Mouse (Mus musculus): ENCODE measurements around the gene Shld2.

The Shld2 gene

DNA sequence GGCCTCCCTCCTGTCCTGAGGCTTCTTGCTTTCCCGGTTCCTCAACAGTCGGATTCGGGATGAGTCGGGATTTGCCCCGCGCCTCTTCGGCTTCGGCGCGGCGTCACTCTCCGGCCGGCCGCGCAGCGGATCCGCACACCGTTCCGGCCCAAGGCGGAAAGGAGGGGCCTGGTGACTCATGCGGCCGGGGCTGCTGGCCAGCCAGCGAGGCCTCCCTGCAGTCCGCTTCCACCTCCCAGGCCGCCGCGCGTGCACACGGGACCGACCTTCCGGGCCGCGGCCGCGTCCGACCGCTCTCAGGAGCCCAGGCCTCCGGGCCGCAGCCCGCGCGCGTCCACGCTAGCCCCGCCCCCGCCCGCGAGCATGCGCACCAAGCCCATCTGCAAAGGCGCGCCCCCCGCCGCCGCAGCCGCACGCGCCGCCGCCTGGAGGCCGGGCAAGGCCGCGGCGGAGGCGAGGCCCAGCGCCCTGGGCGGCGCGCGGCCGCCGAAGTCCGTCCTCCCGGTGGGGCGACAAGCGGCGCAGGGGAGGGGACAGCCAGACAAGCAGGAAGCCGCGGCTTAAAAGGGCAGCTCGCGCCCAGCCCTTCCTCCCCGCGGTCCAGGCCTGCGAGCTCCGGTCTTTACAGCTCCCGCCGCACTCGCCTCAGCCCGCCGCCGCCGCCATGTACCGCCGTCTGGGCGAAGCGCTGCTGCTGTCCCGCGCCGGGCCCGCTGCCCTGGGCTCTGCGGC, at the start of gene Shld2, which contains the start of gene Glud1:
Shld2 (minus strand) TSS at position 260 of the 732 bp plus-strand sequence.
Glud1 (plus strand) TSS at position 494 of the 732 bp plus-strand sequence.
- DNase-seq (ENCODE audit: low spot score in 2 of 2), result peak; percentile 91 to 94

DNA sequence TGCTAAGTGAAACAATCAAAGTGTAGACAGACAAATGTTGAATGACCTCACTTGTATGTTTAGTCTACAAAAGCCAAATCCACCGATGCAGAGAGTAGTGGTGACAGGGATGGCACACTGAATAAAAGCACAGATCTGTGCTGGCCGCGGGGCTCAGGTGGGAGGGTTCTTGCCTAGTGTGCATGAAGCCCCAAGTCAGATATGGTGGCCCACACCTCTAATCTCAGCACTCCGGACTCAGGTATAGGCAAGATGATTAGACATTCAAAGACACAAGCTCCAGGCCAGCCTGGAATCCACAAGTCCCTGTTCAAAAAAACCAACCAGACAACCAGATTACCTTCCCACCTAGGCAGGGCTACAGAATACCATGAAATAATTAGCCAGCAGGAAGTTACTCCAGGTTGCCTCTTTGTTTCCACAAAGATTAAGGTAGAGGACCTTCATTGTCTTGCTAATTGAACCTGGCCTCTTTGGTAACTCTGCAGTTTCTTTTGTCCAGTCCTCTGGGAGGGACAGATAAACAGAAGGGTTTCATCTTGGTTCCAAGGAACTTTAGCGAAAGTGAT, 49.5 kb upstream of the Shld2 start:
- no peak for DNase-seq (ENCODE audit: low spot score in 2 of 2)

DNA sequence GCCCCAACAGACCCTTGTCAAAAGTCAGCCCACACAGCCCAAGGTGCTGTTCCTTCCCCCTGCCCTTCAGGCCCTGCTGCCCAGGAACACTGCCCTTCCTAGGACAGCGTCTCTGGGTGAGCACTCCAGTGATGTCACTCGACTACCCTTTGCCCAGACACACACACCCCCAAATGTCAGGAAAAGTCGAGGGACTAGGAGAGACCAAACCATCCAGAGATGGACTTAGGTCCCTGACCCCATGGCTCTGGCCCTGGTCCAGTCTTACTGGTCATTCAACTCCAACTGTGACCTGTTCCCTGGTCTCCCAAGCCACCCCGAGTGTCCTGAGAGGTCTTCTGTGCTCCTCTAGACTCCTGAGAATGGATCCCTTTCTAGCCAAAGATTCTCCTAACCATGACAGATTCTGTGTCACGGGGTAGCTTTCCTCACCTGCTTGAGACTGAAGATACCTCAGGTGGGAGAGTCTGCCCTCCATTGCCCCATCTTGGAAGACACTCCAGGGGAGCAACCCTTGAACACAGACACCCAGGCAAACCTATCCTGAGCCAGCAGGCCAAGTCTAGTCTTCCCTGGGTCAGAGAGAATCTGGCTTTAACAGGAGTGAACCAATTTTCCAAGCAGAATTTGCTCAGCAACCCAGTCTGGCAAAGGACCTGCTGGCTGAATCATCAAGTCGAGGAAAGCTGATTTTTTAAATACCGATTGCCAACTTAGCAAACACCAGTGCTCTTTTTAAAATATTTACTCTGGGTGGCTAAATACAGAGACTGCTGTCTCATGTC, 47.6 kb upstream of the Shld2 start:
- DNase-seq (ENCODE audit: low spot score in 2 of 2), result no peak

DNA sequence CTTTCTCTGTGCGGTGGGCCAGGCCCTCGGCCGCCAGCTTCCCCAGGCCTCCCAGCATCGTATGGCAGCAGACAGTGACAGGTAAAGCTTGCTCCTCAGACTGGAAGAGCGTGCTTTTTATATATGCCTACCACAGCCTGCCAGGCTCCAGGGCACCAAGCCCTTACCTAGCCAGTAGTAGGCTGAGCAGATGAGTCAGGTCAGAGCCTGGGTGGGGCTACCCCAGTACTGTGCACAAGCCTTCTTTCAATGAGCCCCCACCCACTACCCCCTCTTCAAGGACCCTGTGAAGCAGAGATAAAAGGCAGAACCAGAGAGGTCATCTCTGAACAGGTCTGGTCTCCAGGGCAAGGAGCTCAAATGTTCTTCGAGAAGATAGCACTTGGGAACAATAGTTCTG, 45.0 kb upstream of the Shld2 start, which contains the start of gene Fam25c:
Fam25c (minus strand) TSS at position 133 of the 400 bp plus-strand sequence.
- DNase-seq (ENCODE audit: low spot score in 2 of 2), result no peak

DNA sequence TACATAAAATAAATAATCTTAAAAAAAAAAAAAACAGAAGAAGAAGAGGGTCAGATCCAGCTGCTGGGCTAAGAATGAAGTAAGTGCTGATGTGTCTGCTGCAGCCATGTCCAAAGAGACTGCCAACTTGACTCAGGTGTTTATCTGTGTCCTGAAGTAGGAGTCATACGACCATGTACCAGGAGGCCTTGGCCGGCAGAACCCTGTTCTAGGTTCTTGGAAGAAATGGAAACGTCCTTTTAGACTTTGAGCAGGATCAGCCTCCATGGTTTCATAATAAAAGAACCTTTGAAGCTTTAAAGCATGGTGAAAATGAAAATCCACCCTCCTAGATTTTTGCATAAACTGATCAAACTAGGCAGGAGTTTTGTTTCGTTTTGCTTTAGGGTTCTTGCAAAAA, 44.2 kb upstream of the Shld2 start:
- DNase-seq (ENCODE audit: low spot score in 2 of 2), result no peak

DNA sequence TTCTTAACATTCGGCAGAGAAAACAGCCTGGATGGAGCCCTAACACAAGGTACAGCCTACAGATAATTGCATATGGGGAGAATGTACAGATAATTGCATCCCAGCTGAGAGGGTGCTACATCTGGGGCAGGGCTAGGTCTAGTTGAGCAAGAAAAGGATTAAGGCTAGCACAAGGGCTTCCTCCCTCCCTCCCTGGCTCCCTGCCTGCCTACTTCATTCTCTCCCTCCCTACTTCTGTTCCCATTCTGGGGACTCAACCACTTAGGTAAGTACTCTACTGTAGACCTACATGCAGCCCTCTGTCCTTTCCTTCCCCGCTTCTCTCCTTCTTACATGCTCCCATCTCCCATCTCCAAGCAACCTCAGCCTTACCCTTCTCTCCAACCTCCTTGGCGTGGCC, 43.0 kb upstream of the Shld2 start:
- DNase-seq (ENCODE audit: low spot score in 2 of 2), result no peak

DNA sequence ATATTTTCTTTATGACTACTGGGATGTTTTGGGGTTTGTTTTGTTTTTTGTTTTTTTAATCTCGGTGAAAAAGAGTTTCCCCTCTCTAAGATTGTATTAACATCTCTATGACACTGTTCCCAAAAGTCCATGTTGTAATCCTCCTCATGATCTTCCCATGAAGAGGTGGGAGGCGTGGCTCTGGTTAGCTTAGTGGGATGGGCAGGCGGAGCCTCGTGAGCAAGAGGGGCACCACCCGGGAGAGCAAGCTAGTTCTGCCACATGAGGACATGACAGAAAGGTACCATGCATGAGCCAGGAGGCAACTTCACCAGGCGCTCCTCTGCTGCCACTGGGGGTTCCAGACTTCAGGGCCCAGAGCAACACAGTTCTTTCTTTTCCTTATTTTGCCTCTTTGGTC, 42.2 kb upstream of the Shld2 start:
- no peak for DNase-seq (ENCODE audit: low spot score in 2 of 2)

DNA sequence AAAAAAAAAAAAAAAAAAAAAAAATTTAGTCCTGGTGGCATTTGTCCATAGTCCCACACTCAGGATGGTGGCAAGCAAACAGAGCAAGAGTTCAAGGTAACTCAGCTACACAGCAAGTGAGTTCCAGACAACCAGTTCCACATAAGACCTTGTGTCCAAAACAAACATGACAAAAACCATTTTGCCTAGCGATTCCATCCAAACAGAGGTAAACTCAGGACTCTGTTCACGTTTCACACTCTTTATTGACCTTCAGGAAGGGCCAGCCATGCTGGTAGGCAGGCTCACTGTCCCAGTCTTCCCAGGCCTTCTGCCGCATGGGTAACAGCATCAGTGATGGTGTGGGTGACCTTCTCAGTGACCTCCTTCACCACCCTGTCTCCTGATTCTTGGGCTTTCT, 41.4 kb upstream of the Shld2 start:
- DNase-seq (ENCODE audit: low spot score in 2 of 2), result no peak

DNA sequence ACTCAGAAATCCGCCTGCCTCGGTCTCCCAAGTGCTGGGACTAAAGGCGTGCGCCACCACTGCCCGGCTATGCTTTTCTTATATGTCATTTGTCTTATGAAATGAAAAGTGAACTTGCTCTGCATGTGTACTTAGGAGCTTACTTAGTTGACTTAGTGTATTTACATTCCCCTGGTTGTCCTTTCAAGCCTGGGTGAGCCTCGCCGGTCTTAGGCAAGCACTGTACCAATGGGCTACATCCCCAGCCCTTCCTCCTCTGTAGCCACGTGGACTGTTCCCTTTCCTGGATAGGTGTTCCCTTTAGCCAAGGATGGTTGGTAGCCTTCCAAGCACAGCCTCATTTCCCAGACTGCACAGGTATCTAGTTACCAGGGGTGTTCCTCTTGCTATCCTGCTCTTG, 38.7 kb upstream of the Shld2 start:
- no peak for DNase-seq (ENCODE audit: low spot score in 2 of 2)

DNA sequence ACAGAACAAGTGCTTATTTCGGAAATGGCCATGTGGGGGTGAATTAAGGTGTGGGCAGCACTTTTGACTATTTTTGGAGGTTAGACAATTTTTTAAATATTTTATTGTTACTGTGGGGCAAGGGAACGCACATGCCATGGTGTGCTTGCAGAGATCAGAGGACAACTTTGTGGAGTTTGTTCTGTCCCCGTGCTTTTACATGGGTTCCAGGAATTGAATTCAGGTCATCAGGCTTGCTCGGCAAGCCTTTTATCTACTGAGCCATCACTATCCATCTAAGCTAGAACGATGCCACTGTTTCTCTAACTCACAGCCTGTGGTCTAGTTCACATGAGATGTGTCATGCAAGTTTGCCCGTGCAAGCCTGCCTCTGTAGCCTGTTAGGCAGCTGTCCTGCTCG, 38.0 kb upstream of the Shld2 start:
- no peak for DNase-seq (ENCODE audit: low spot score in 2 of 2)

DNA sequence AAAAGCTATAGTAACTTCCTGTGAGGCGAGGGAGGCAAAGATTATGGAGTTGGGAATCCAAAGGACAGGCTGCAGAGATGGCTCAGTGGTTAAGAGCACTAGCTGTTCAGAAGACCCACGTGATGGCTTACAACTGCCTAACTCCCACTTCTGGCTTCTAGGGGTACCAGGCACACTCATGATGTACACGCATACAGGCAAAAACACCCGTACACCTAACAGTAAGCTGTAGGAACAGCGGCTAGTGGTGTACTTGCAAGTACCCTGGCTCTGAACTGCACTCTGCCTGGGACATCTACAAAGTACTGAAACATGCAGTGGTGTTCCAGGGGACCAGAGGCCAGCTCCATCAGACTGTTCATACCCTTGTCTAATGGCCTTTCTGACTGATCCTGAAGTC, 36.8 kb upstream of the Shld2 start:
- DNase-seq (ENCODE audit: low spot score in 2 of 2), result no peak

DNA sequence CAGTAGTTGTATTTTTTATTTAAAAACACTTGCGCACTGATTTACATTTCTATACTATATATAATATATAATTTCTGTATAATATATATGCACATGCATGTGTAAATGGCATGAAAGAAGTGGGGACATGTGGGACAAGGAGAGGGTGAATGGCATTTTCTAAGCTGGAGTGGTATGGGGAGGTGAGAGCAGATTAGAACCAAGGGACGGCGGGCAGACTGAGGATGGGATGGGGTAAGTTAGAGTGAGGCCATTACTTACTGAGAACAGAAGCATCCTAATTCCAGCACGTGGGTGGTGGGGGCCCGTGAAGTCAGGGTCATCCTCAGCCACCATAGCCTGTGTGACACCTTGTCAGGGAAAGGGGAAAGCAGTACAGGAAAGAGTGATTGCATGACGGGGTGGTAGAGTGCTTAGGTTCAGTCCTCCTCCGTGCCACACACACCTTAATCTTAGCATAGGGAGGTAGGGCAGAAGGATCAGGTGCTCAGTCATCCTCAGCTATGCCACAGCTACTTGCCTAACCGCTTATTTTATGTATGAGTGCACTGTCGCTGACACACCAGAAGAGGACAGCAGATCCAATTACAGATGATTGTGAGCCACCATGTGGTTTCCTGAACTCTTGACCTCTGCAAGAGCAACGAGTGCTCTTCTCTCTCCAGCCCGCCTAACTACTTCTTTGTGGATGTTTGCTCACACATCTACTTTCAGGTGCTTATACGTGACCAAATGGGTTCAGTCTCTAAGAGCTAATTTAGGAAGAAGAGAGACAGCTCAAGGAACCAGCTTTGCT, 35.7 kb upstream of the Shld2 start:
- DNase-seq (ENCODE audit: low spot score in 2 of 2), result no peak

DNA sequence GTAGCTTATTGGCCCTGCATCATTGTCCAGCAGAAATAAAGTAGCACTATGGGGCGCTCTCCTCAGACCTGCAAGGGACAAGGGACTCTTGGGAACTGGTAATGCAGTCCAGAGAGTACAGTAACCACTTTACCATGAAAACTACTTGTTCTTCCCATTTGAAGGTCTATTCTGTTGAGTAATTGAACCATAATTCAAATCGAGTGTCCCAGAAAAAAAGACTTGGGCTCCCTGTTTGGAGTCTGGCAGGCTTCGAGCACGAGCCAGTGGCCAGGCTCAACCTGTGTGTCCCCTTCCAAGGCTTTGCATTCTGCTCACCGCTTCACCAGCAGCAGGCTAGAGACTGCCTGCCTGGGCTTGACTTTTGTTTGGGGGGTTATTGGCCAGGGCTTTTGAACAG, 34.1 kb upstream of the Shld2 start:
- no peak for DNase-seq (ENCODE audit: low spot score in 2 of 2)

DNA sequence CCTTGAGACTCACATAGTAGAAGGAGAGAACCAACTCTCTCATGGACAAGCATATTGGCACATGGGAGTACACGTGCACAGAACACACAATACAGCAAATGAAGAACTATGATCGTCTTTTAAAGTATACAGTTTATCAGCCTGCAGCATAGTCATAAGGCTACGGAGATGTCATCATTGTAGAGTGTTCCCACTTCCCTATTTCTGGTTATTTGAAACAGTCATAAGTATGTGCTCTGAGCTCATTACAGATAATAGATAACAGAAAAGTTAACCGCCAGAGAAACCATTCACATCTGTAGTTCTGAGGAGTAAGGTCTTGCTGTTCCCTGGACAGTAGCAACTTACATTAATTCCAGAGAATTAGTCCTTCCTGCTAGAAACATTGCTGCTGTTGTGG, 32.8 kb upstream of the Shld2 start:
- no peak for DNase-seq (ENCODE audit: low spot score in 2 of 2)

DNA sequence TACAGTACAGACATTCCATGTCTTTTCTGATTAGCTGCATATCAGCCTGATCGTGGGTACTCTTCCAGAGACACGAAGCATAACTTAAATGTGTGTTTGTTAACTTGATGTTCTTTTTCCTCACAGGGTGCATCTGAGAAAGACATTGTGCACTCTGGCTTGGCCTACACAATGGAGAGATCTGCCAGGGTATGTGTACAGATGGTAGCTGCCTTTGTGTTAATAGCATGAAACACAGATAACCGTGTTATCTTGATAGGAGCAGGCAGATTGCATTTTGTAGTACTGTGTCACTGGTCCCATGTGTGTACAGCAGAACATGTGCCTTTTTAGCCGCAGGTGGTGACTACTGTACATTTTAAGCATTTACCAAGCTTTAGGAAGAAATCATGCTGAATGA, 31.7 kb upstream of the Shld2 start:
- DNase-seq (ENCODE audit: low spot score in 2 of 2), result no peak

DNA sequence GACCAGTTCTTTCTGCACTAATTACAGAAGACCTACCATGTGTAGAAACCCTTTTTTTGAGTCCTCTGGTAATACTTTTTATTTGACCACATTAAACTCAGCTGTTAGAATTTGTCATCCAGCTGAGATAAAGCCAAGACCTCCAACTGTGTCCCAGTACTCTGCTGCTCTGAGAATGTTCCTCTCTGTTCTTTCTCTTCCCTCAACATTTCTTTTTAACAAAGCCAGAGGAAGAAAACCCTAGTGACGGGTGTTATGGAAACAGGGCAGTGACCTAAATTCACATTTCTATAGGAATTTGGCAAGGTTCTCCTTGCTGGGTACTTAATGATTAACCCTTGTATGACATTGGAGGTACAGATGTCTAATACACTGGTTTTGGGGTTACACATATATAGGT, 29.2 kb upstream of the Shld2 start:
- no peak for DNase-seq (ENCODE audit: low spot score in 2 of 2)

DNA sequence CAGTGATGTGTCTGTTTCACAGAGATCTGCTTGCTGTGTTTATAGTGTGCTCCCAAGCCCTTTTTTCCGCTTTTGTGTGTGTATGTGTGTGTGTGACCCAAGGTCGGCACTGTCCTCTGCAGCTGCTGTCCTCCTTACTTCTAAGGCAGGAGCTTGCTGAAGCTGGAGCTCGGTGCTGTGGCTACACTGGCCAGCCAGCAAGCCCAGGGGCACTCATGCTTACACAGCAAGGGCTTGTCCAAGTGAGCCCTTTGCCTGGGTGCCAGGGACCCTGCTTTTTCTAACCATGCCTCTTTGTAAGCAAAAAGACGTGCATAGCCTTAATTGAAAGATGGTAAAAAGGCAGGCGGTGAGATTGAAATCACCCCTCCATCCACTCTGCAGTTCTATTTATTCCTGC, 22.2 kb upstream of the Shld2 start:
- no peak for DNase-seq (ENCODE audit: low spot score in 2 of 2)

DNA sequence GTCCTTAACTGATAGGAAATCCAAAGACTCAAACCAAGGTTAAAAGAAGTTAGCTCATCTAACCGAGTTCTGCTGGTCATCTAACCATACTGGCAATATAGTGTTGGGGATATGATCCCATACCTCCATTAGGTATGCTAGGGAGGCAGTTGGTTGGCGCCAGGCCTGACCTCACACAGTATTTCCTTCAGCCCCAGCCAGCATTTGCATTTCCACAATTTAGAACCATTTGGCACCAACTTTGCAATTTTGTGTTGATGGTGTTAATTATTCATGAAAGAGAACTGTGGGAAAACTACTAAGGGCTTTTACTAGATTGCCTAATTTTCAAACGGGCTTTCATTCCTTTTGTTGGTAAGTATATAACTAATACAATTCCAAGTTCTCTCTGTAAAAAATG, 21.6 kb upstream of the Shld2 start:
- no peak for DNase-seq (ENCODE audit: low spot score in 2 of 2)

DNA sequence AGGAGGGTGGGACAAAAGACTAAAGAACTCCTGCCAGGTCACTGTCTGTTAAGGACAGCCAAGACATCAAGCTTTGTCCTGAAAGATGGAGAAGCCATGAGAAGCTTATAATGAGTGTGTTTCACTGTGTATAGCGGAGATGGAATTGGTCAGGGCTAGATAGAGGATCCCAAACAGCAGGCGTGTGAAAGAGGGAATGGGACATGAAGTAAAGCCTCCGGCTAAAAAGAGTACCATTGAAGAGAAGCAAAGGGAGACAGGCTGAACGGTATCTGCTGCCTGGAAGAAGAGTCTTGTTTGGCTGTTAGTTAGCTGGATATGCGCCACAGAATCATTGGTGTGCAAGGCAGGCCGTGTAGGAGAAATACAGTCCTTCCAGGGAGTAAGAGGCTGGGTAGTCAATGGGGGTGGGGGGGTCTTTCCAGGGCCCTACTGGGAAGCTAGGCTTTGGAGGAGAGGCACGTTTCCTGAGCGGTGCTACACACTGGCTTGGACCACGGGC, 20.4 kb upstream of the Shld2 start:
- no peak for DNase-seq (ENCODE audit: low spot score in 2 of 2)

DNA sequence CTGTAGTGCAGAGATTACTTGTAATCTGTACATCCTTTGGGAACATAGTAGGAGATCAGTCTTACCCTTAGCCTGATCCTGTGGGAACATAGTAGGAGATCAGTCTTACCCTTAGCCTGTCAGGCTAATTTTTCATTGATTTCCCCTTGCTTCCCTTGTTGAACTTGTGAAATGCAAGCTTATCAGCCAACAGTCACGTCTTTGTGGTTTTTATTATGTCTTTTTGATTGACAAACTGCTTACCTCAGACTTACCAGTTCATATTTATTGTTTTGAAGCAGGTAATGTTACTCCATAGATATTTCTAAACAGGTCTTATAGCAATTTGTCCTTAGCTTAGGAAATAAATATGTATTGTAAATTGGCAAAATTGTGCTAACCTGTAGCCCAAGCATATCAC, 17.3 kb upstream of the Shld2 start:
- no peak for DNase-seq (ENCODE audit: low spot score in 2 of 2)

DNA sequence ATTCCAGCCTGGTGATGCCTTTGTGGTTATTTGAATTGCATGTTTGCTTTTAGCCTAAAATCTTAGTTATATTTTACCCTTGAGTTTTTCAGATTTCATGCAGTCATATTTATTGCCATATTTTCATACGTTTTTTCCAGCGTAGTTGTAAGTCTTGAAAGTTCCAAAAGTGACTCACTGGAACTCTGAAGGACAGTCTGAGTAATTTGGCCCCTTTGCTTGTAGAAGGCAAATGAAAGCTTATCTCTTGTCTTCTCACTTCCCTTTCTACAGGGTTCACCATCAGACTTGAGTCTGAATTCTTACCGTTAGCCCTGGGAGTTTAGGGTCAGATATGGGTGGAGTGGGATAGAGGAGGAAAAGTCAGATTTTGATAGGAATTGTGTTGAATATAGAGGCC, 16.3 kb upstream of the Shld2 start:
- no peak for DNase-seq (ENCODE audit: low spot score in 2 of 2)

DNA sequence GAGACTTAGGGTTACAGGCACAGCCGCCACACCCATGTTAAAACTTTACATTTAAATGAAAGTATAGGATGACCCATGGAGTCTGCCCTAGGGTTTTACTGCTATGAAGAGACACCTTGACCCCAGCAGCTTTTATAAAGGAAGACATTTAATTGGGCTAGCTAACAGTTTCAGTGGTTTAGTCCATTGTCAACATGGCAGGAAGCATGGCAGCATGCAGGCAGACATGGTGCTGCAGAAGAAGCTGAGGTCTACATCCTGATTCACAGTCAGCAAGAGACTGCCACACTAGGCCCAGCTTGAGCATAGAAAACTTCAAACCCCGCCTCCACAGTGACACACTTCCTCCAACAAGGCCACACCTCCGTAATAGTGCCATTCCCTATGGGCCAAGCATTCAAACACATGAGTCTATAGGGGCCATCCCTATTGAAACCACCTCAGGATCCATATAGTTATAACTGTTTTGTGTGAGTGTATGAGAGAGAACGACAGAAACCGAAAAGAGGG, 13.3 kb upstream of the Shld2 start:
- DNase-seq (ENCODE audit: low spot score in 2 of 2), result no peak
